Mouse (Mus musculus) forebrain, embryonic 14.5 days (tissue): Measurements from ENCODE around the gene Aifm1. TPM values are rescaled to one million over a fixed set of nuclear protein-coding genes. Genes with fewer than 3 reads are reported as not detected.

Source experiments
- ATAC-seq: fragments of 200-750 bp; cut with Nextera tagmentation; 2 replicates; pipeline ENCODE4 v1.8.0; 2017; ENCODE audit warnings: mild to moderate bottlenecking, moderate library complexity
- DNase-seq: peaks from one replicate; pipeline ENCODE4 v3.0.0-alpha.2; 2015; ENCODE audit warnings: low spot score
- H3K27ac ChIP-seq: fragments of 300-500 bp; sonication (generic); 2 replicates; pipeline ENCODE4 v1.5.1; 2014; ENCODE audit warnings: low read depth, mild to moderate bottlenecking, control low read depth, low read length, moderate library complexity
- H3K27me3 ChIP-seq: fragments of 300-500 bp; sonication (generic); replicated peaks from 2 replicates; pipeline ENCODE4 v1.6.1; 2014; ENCODE audit warnings: low read length, control low read depth, mixed read lengths; ENCODE audit not compliant: control insufficient read depth, insufficient read depth
- H3K36me3 ChIP-seq: fragments of 300-500 bp; sonication (generic); 2 replicates; pipeline ENCODE4 v1.6.1; 2014; ENCODE audit warnings: low read length, control low read depth; ENCODE audit not compliant: control insufficient read depth, insufficient read depth
- H3K4me1 ChIP-seq: fragments of 300-500 bp; sonication (generic); 2 replicates; pipeline ENCODE4 v1.6.1; 2014; ENCODE audit warnings: antibody characterized with exemption, low read length, control low read depth; ENCODE audit not compliant: control insufficient read depth, insufficient read depth
- H3K4me2 ChIP-seq: fragments of 300-500 bp; sonication (generic); 2 replicates; pipeline ENCODE4 v1.6.1; 2014; ENCODE audit warnings: mild to moderate bottlenecking, control low read depth, low read length
- H3K4me3 ChIP-seq: fragments of 300-500 bp; sonication (generic); 2 replicates; pipeline ENCODE4 v1.5.1; 2014; ENCODE audit warnings: low read depth, low read length, control low read depth
- H3K9ac ChIP-seq: fragments of 300-500 bp; sonication (generic); 2 replicates; pipeline ENCODE4 v1.6.1; 2014; ENCODE audit warnings: mild to moderate bottlenecking, low read length, control low read depth, moderate library complexity
- H3K9me3 ChIP-seq: fragments of 300-500 bp; sonication (generic); replicated peaks from 2 replicates; pipeline ENCODE4 v1.6.1; 2016; ENCODE audit warnings: low read length, control low read depth, mixed read lengths; ENCODE audit not compliant: control insufficient read depth
- WGBS: fragments of 180-500 bp; shearing (Covaris S2); extraction: QIAGEN DNeasy Blood & Tissue Kit; methylation state at CpG from one replicate; pipeline ENCODE4 v1.1.7; 2014; 5-methylcytosine and 5-hydroxymethylcytosine counted together
- polyA plus RNA-seq: library from polyadenylated mRNA; unstranded; fragments of >200 nt; fragmentation: Nextera tagmentation; extraction: Ambion mirVana; gene quantifications from 2 replicates; pipeline ENCODE4 v1.2.1, GENCODE M21; 2014

Aifm1 gene
- polyA plus RNA-seq, 1 experiment from 2014 or later = 46.0 TPM

DNA sequence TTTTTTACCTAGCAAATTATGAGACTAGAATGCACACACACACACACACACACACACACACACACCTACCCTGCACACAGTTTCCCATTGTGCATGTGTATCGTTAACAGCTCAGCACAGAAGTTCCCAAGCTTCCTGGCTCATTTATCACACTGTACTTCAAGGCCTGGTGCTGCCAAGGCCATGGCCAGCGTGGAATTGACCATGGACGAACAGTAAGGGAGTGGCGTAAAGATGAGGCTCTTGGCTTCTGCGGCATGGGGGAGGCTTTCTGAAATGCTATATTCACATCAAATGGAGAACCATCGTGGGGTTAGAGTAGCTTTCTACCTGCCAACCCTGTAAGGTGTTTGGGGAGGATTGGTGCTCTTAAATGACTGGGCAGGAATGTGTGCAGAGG, 48.9 kb downstream of the Aifm1 start:
- 89% methylated on average over 6 of the region's 6 CpGs for WGBS
- H3K27me3 ChIP-seq = no peaks in the 10 kb centered on the region
- no peaks in the 10 kb centered on the region for H3K9me3 ChIP-seq
- H3K4me2 ChIP-seq = no peak overlapping the region
- no peak overlapping the region for H3K4me3 ChIP-seq
- ATAC-seq (no peak), DNase-seq (no peak)
- H3K9ac ChIP-seq = no peak overlapping the region
- H3K36me3 ChIP-seq = no peaks in the 10 kb centered on the region
- no peaks in the 10 kb centered on the region for H3K4me1 ChIP-seq
- no peak overlapping the region for H3K27ac ChIP-seq

- 87% methylated on average over 4 of the region's 4 CpGs for WGBS
- Histone ChIP-seq H3K4me1 (no peaks in the 10 kb centered on the region), H3K4me3 (no peak overlapping the region), H3K9me3 (no peaks in the 10 kb centered on the region), H3K36me3 (no peaks in the 10 kb centered on the region), H3K9ac (no peak overlapping the region), H3K4me2 (no peak overlapping the region), H3K27ac (no peak overlapping the region), H3K27me3 (no peaks in the 10 kb centered on the region)
- no peak for DNase-seq
- ATAC-seq = no peak
Measured at GRCm38 (mm10) chrX:48463636-48464035, 49.7 kb downstream of the Aifm1 start.

- ATAC-seq = peak; percentile 88
- peak within 1 kb of the TSS; percentile 46 for H3K9ac ChIP-seq
- WGBS = 30% methylated on average over 36 of the region's 38 CpGs
Measured at GRCm38 (mm10) chrX:48462754-48463507, 50.4 kb downstream of the Aifm1 start, which contains the start of gene Elf4. Elf4 (minus strand) TSS chrX:48463132.

GRCm38 (mm10) chrX:48462297-48462696, 51.1 kb downstream of the Aifm1 start:
- Histone ChIP-seq H3K9ac (no peak overlapping the region), H3K27ac (no peak overlapping the region), H3K27me3 (no peaks in the 10 kb centered on the region), H3K36me3 (no peaks in the 10 kb centered on the region), H3K4me2 (peak overlapping the region; percentile 57), H3K9me3 (no peaks in the 10 kb centered on the region), H3K4me3 (peak overlapping the region; percentile 25), H3K4me1 (no peaks in the 10 kb centered on the region)
- WGBS = 30% methylated on average over 4 of the region's 4 CpGs
- ATAC-seq = peak; percentile 37; the same call in 1 of the 2 replicates
- DNase-seq = no peak

More at GRCm38 (mm10) chrX:48462754-48463507, 50.4 kb downstream of the Aifm1 start, which contains the start of gene Elf4:
- DNase-seq = peak; percentile 61
- H3K27ac ChIP-seq = no peak within 1 kb of the TSS
- no peaks in the 10 kb centered on the region for H3K27me3 ChIP-seq
- peak within 1 kb of the TSS; percentile 25 for H3K4me3 ChIP-seq
- H3K36me3 ChIP-seq = no peaks in the 10 kb centered on the region
- H3K4me1 ChIP-seq = no peaks in the 10 kb centered on the region
- H3K9me3 ChIP-seq = no peaks in the 10 kb centered on the region
- peak within 1 kb of the TSS; percentile 57 for H3K4me2 ChIP-seq

DNA sequence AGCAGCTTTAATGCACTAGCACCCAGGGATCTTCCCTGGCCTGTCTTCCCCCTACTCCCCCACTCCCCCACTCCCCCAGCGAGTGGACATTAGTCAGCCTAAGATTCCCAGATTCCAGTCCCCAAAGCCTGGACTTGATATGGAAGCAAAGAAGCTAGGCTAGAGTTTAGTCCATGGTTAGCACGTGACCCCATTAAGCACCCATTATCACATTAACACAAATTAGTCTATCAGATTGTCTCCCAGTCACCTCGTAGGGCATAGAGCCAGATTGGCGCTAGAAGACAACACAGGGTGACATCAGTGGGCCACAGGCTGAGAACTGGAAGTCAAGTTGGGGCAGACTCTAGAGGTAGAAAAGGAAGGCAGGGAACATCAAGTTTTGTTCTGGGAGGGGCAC, 52.4 kb downstream of the Aifm1 start:
- Histone ChIP-seq H3K9me3 (no peaks in the 10 kb centered on the region), H3K27me3 (no peaks in the 10 kb centered on the region), H3K4me3 (no peak overlapping the region), H3K36me3 (no peaks in the 10 kb centered on the region), H3K27ac (no peak overlapping the region), H3K4me1 (no peaks in the 10 kb centered on the region), H3K4me2 (no peak overlapping the region), H3K9ac (no peak overlapping the region)
- ATAC-seq (no peak), DNase-seq (no peak)
- 70% methylated on average over 4 of the region's 4 CpGs for WGBS

- Histone ChIP-seq H3K27me3 (no peaks in the 10 kb centered on the region), H3K36me3 (no peaks in the 10 kb centered on the region), H3K9me3 (no peaks in the 10 kb centered on the region), H3K27ac (no peak overlapping the region), H3K4me1 (no peaks in the 10 kb centered on the region), H3K4me2 (no peak overlapping the region), H3K9ac (no peak overlapping the region), H3K4me3 (no peak overlapping the region)
- 81% methylated on average over 6 of the region's 7 CpGs for WGBS
- DNase-seq (no peak), ATAC-seq (no peak)
Measured at GRCm38 (mm10) chrX:48460496-48460895, 52.9 kb downstream of the Aifm1 start.

DNA sequence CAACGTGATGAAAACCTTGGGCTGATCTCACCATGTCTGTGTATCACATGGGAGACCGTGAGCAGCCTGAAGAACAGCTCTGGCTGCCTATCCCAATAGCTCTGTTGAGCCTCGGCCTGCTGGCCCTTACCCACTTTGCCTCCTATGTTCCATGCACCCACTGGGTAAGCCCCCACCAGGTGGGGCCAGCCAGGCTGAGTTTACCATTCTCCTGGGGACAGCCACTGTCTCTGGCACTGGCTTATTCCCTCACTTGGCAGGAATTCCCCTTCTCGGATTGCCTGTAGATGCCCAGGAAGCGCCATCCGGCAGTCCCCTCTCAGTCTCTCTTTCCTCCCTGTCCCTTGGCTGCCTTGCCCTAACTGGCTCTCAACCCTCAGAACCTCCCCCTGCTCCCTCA, 56.4 kb downstream of the Aifm1 start:
- ATAC-seq (no peak), DNase-seq (no peak)
- H3K4me2 ChIP-seq = no peak overlapping the region
- H3K27me3 ChIP-seq = peaks cover 6% of the 10 kb centered on the region; the same call in 1 of the 2 replicates
- H3K4me1 ChIP-seq = no peaks in the 10 kb centered on the region
- H3K9me3 ChIP-seq = no peaks in the 10 kb centered on the region
- no peak overlapping the region for H3K27ac ChIP-seq
- H3K36me3 ChIP-seq = no peaks in the 10 kb centered on the region
- 64% methylated on average over 6 of the region's 6 CpGs for WGBS
- H3K4me3 ChIP-seq = no peak overlapping the region
- H3K9ac ChIP-seq = no peak overlapping the region

DNA sequence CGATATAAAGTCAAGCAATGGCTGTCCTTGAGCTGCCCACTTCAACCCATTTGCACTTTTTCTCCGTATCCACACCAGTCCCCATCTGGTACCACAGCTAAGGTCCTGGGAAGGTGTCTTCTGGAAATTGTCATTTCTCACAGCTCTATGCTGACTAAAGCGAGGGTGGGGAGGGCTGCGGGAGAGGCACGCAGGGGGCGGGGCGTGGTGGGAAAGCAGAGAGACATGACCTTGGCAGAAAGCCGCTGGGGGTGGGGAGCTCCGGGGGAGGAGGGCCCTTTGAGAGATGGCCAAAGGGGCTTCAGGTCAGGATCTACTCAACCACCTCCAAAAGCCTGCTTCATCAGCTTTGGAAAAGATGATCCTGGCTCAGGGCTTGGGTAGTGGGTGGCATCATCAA, 58.3 kb downstream of the Aifm1 start:
- DNase-seq = no peak
- H3K36me3 ChIP-seq = no peaks in the 10 kb centered on the region
- no peak for ATAC-seq
- no peak overlapping the region for H3K4me2 ChIP-seq
- H3K27me3 ChIP-seq = peaks cover 6% of the 10 kb centered on the region; the same call in 1 of the 2 replicates
- H3K4me1 ChIP-seq = no peaks in the 10 kb centered on the region
- H3K9me3 ChIP-seq = no peaks in the 10 kb centered on the region
- no peak overlapping the region for H3K27ac ChIP-seq
- H3K9ac ChIP-seq = no peak overlapping the region
- no peak overlapping the region for H3K4me3 ChIP-seq
- WGBS = 44% methylated on average over 9 of the region's 9 CpGs

GRCm38 (mm10) chrX:48454495-48454878, 58.9 kb downstream of the Aifm1 start:
- peak overlapping the region; percentile 34 for H3K4me3 ChIP-seq
- ATAC-seq = peak; percentile 24; the same call in 1 of the 2 replicates
- H3K27ac ChIP-seq = no peak overlapping the region
- peaks cover 6% of the 10 kb centered on the region; the same call in 1 of the 2 replicates for H3K27me3 ChIP-seq
- no peaks in the 10 kb centered on the region for H3K9me3 ChIP-seq
- H3K36me3 ChIP-seq = no peaks in the 10 kb centered on the region
- H3K9ac ChIP-seq = peak overlapping the region; percentile 29; the same call in 1 of the 2 replicates
- H3K4me1 ChIP-seq = no peaks in the 10 kb centered on the region
- no peak for DNase-seq
- 35% methylated on average over 21 of the region's 21 CpGs for WGBS
- peak overlapping the region; percentile 45 for H3K4me2 ChIP-seq
